Mouse (Mus musculus) embryonic fibroblast, embryonic 13.5 days (primary cell): ENCODE measurements around the gene Gas2l1.

Experiments used
- CTCF ChIP-seq: IDR thresholded peaks from 2 replicates; pipeline ENCODE4 v1.5.1; 2011; ENCODE audit warnings: mild to moderate bottlenecking, control low read depth, low read length, moderate library complexity, borderline replicate concordance; ENCODE audit not compliant: insufficient read depth
- POLR2A ChIP-seq: IDR thresholded peaks from 2 replicates; pipeline ENCODE4 v1.6.1; 2011; ENCODE audit warnings: low read depth, mild to moderate bottlenecking, control low read depth, low read length, moderate library complexity

DNA sequence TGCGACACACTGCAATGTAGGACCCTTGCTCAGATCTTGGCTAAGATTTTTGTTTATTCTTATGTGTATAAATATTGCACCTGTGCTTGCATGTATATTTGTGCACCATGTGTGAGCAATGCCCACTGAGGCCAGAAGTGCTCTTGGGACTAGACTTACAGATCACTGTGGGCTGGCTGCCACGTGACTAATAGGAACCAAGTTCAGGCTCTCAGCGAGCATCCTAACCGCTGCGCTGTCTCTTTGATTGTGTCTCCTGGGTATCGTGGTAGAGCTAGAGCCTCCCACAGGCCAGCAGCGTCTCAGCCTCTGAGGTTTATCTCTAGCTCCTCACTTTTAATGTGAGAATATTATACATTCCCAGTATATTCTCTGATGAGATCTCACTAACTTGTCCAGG is 48.5 kb upstream of the Gas2l1 start:
- TF ChIP-seq POLR2A (no peak), CTCF (no peak)
